Mouse (Mus musculus): Measurements from ENCODE around the gene Avpr1b.
"Not testable (repeated sequence)": the region's sequence is repeated elsewhere in the genome, so short reads cannot be mapped to it uniquely, and the experiment has no call there.

Avpr1b gene

GRCm38 (mm10) chr1:131619348-131619747 is 20.3 kb downstream of the Avpr1b start:
- no peak for DNase-seq (ENCODE audit: low spot score)

GRCm38 (mm10) chr1:131623644-131624043 is 24.6 kb downstream of the Avpr1b start:
- DNase-seq (ENCODE audit: low spot score) = no peak

- DNase-seq (ENCODE audit: low spot score) = no peak
Measured at GRCm38 (mm10) chr1:131624175-131624835, 25.3 kb downstream of the Avpr1b start.

- no peak for DNase-seq (ENCODE audit: low spot score)
Measured at GRCm38 (mm10) chr1:131626200-131626599, 27.2 kb downstream of the Avpr1b start.

- DNase-seq (ENCODE audit: low spot score) = not testable (repeated sequence)
Measured at GRCm38 (mm10) chr1:131632216-131632615, 33.2 kb downstream of the Avpr1b start.

- DNase-seq (ENCODE audit: low spot score) = no peak
Measured at GRCm38 (mm10) chr1:131634495-131634894, 35.5 kb downstream of the Avpr1b start.

- no peak for DNase-seq (ENCODE audit: low spot score)
Measured at GRCm38 (mm10) chr1:131637791-131638540, 38.9 kb downstream of the Avpr1b start, which contains the start of gene Ctse. Gene Ctse, plus strand, starts transcription at chr1:131638306.

GRCm38 (mm10) chr1:131638541-131639421 is 39.7 kb downstream of the Avpr1b start:
- no peak for DNase-seq (ENCODE audit: low spot score)

GRCm38 (mm10) chr1:131640062-131640461 is 41.0 kb downstream of the Avpr1b start:
- DNase-seq (ENCODE audit: low spot score) = no peak

- no peak for DNase-seq (ENCODE audit: low spot score)
Measured at GRCm38 (mm10) chr1:131641565-131641964, 42.5 kb downstream of the Avpr1b start.

GRCm38 (mm10) chr1:131642251-131642650 is 43.2 kb downstream of the Avpr1b start:
- no peak for DNase-seq (ENCODE audit: low spot score)

- DNase-seq (ENCODE audit: low spot score) = no peak
Measured at GRCm38 (mm10) chr1:131652670-131653443, 53.8 kb downstream of the Avpr1b start.

GRCm38 (mm10) chr1:131655601-131656000 is 56.6 kb downstream of the Avpr1b start:
- DNase-seq (ENCODE audit: low spot score) = no peak

GRCm38 (mm10) chr1:131657945-131658354 is 58.9 kb downstream of the Avpr1b start:
- DNase-seq (ENCODE audit: low spot score) = peak; percentile 81

- no peak for DNase-seq (ENCODE audit: low spot score)
Measured at GRCm38 (mm10) chr1:131659512-131660085, 60.6 kb downstream of the Avpr1b start.

GRCm38 (mm10) chr1:131660266-131660665 is 61.2 kb downstream of the Avpr1b start:
- DNase-seq (ENCODE audit: low spot score) = no peak

GRCm38 (mm10) chr1:131660716-131661472 is 61.9 kb downstream of the Avpr1b start:
- DNase-seq (ENCODE audit: low spot score) = no peak

All from yolk sac, embryonic 10.5 days (tissue).